Mouse (Mus musculus) spleen, adult 2 months (tissue): ENCODE data around the gene Gm4565. TPM values are rescaled to one million over a fixed set of nuclear protein-coding genes. Genes with fewer than 3 reads are reported as not detected.
"Not testable (repeated sequence)": the region's sequence is repeated elsewhere in the genome, so short reads cannot be mapped to it uniquely, and the experiment has no call there.

ENCODE experiments used
- DNase-seq, 2 experiments: peaks; one replicate each; pipeline versions ENCODE4 v3.0.0 to v3.0.0-alpha.2; 2012 to 2021; ENCODE audit warnings: low spot score in 2 of 2, low read depth in 1 of 2
- H3K27ac ChIP-seq: fragments of 200-500 bp; 2 replicates; pipeline ENCODE4 v1.5.1; 2012; ENCODE audit warnings: low read length, inconsistent platforms; ENCODE audit not compliant: insufficient read depth
- H3K27me3 ChIP-seq: fragments of 200-500 bp; 2 replicates; pipeline ENCODE4 v1.6.1; 2012; ENCODE audit warnings: mild to moderate bottlenecking, moderate library complexity, low read length, inconsistent platforms; ENCODE audit not compliant: control insufficient read depth, insufficient read depth
- H3K36me3 ChIP-seq: fragments of 200-500 bp; 2 replicates; pipeline ENCODE4 v1.6.1; 2012; ENCODE audit warnings: mild to moderate bottlenecking, low read length, inconsistent platforms; ENCODE audit not compliant: control insufficient read depth, insufficient read depth
- H3K4me1 ChIP-seq: fragments of 200-500 bp; 2 replicates; pipeline ENCODE4 v1.6.1; 2011; ENCODE audit warnings: inconsistent platforms; ENCODE audit not compliant: control insufficient read depth, insufficient read depth, insufficient read length
- H3K4me3 ChIP-seq: fragments of 200-500 bp; 2 replicates; pipeline ENCODE4 v1.5.1; 2011; ENCODE audit warnings: mild to moderate bottlenecking, inconsistent platforms; ENCODE audit not compliant: insufficient read depth, insufficient read length; ENCODE audit errors: extremely low read depth
- whole genome bisulfite sequencing: fragments of 180-500 bp; shearing (Covaris S2); methylation state at CpG from one replicate; pipeline ENCODE4 v1.1.7; 2018; 5-methylcytosine and 5-hydroxymethylcytosine counted together
- polyA plus RNA-seq: library from polyadenylated mRNA; depleted of rRNA; stranded (reverse); fragments of >200 nt; gene quantifications from 2 replicates; pipeline ENCODE4 v1.2.3, GENCODE M21; 2012; rRNA removed

Gene Gm4565
- polyA plus RNA-seq: not detected in 2 replicates

GRCm38 (mm10) chr7:22588027-22588426 lies at the start of gene Gm4565:
Gm4565 (minus strand) TSS chr7:22588127.
- H3K27ac ChIP-seq, DNase-seq, H3K4me3 ChIP-seq, H3K36me3 ChIP-seq, H3K27me3 ChIP-seq, H3K4me1 ChIP-seq: not testable (repeated sequence)
- WGBS: 78% methylated on average over 2 of the region's 4 CpGs

GRCm38 (mm10) chr7:22565243-22565642 lies 22.7 kb downstream of the Gm4565 start, which contains the start of gene Gm4201:
Gm4201 (minus strand) TSS chr7:22565343.
- H3K27ac ChIP-seq, H3K4me1 ChIP-seq, H3K4me3 ChIP-seq, DNase-seq, H3K27me3 ChIP-seq, H3K36me3 ChIP-seq: not testable (repeated sequence)
- no CpG with 5 or more reads among the region's 3 CpGs for WGBS

GRCm38 (mm10) chr7:22534787-22535186 lies 53.1 kb downstream of the Gm4565 start, which contains the start of gene Gm8677:
Gm8677 (minus strand) TSS chr7:22534887.
- not testable (repeated sequence) for H3K27ac ChIP-seq, H3K36me3 ChIP-seq, H3K4me3 ChIP-seq, H3K4me1 ChIP-seq, DNase-seq, H3K27me3 ChIP-seq
- WGBS: no CpG with 5 or more reads among the region's 1 CpGs

Other genes starting within 250 kb of the Gm4565 start
- not detected in 2 replicates for gene Gm8660, start 217.1 kb downstream of the Gm4565 start, polyA plus RNA-seq
- not detected in 2 replicates for gene Vmn1r148, start 174.5 kb downstream of the Gm4565 start, polyA plus RNA-seq
- not detected in 2 replicates for gene Vmn1r149, start 149.9 kb downstream of the Gm4565 start, polyA plus RNA-seq
- not detected in 2 replicates for gene Gm10665, start 124.1 kb downstream of the Gm4565 start, polyA plus RNA-seq
- gene Vmn1r151, start 88.4 kb downstream of the Gm4565 start, polyA plus RNA-seq: not detected in 2 replicates
- not detected in 2 replicates for gene Vmn1r152, start 65.2 kb downstream of the Gm4565 start, polyA plus RNA-seq
- not detected in 2 replicates for gene Gm8677, start 53.2 kb downstream of the Gm4565 start, polyA plus RNA-seq
- not detected in 2 replicates for gene Gm4201, start 22.8 kb downstream of the Gm4565 start, polyA plus RNA-seq
- gene Vmn1r155, start 69.9 kb upstream of the Gm4565 start, polyA plus RNA-seq: not detected in 2 replicates
- gene Gm8693, start 104.2 kb upstream of the Gm4565 start, polyA plus RNA-seq: not detected in 2 replicates
- not detected in 2 replicates for gene Gm4567, start 131.6 kb upstream of the Gm4565 start, polyA plus RNA-seq
- not detected in 2 replicates for gene Vmn1r157, start 173.6 kb upstream of the Gm4565 start, polyA plus RNA-seq
- gene Vmn1r158, start 202.7 kb upstream of the Gm4565 start, polyA plus RNA-seq: not detected in 2 replicates